Mouse (Mus musculus) forebrain, embryonic 11.5 days (tissue): ENCODE measurements around the gene Rasgrp4. TPM values are rescaled to one million over a fixed set of nuclear protein-coding genes. Genes with fewer than 3 reads are reported as not detected.

ENCODE experiments used
- ATAC-seq: fragments of 200-750 bp; cut with Nextera tagmentation; replicated peaks from 2 replicates; pipeline ENCODE4 v1.8.0; 2017; ENCODE audit warnings: moderate TSS enrichment; ENCODE audit not compliant: low FRiP score
- DNase-seq: peaks from one replicate; pipeline ENCODE4 v3.0.0-alpha.2; 2017; ENCODE audit warnings: low spot score
- H3K27ac ChIP-seq: fragments of 300-500 bp; sonication (generic); 2 replicates; pipeline ENCODE4 v1.5.1; 2014; ENCODE audit warnings: low read depth, low read length
- H3K27me3 ChIP-seq: fragments of 300-500 bp; sonication (generic); 2 replicates; pipeline ENCODE4 v1.6.1; 2014; ENCODE audit warnings: mild to moderate bottlenecking, low read length, mixed read lengths; ENCODE audit not compliant: control insufficient read depth, insufficient read depth
- H3K36me3 ChIP-seq: fragments of 300-500 bp; sonication (generic); 2 replicates; pipeline ENCODE4 v1.6.1; 2014; ENCODE audit warnings: mild to moderate bottlenecking, low read length, moderate library complexity, mixed read lengths; ENCODE audit not compliant: control insufficient read depth, insufficient read depth
- H3K4me1 ChIP-seq: fragments of 300-500 bp; sonication (generic); replicated peaks from 2 replicates; pipeline ENCODE4 v1.6.1; 2014; ENCODE audit warnings: low read length, mixed read lengths; ENCODE audit not compliant: control insufficient read depth, insufficient read depth
- H3K4me2 ChIP-seq: fragments of 300-500 bp; sonication (generic); 2 replicates; pipeline ENCODE4 v1.6.1; 2014; ENCODE audit warnings: low read depth, mild to moderate bottlenecking, low read length, moderate library complexity, mixed read lengths; ENCODE audit not compliant: severe bottlenecking
- H3K4me3 ChIP-seq: fragments of 300-500 bp; sonication (generic); 2 replicates; pipeline ENCODE4 v1.5.1; 2014; ENCODE audit warnings: low read depth, low read length
- H3K9ac ChIP-seq: fragments of 300-500 bp; sonication (generic); 2 replicates; pipeline ENCODE4 v1.6.1; 2014; ENCODE audit warnings: low read length
- H3K9me3 ChIP-seq: fragments of 300-500 bp; sonication (generic); 2 replicates; pipeline ENCODE4 v1.6.1; 2016; ENCODE audit warnings: low read length, mixed read lengths; ENCODE audit not compliant: control insufficient read depth
- WGBS: fragments of 180-500 bp; shearing (Covaris S2); extraction: QIAGEN DNeasy Blood & Tissue Kit; methylation state at CpG from one replicate; pipeline ENCODE4 v1.1.7; 2014; 5-methylcytosine and 5-hydroxymethylcytosine counted together
- polyA plus RNA-seq: library from polyadenylated mRNA; unstranded; fragments of >200 nt; fragmentation: Nextera tagmentation; extraction: Ambion mirVana; gene quantifications from 2 replicates; pipeline ENCODE4 v1.2.1, GENCODE M21; 2014

Rasgrp4 gene
- polyA plus RNA-seq, 1 experiment from 2014 or later, result 0.67 TPM

DNA sequence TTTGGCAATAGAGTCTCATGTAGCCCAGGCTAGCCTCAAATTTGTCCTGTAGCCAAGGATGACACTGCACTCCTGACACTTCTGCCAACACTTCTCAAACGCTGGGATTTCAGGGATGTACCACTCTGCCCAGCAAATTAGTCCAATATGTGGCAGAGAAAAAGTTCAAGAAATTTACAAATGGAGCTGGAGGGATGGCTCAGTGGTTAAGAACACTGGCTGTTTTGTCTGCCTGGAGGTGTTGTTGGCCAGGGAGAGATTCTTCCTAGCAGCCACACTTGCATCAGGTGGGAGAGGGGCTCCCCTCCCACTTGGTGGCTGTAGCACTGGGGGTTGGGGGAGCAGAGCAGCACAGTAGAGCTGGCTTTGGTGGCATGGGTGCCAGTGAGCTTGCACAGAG is 15.1 kb upstream of the Rasgrp4 start:
- no peaks in the 10 kb centered on the region for H3K36me3 ChIP-seq
- DNase-seq, result no peak

DNA sequence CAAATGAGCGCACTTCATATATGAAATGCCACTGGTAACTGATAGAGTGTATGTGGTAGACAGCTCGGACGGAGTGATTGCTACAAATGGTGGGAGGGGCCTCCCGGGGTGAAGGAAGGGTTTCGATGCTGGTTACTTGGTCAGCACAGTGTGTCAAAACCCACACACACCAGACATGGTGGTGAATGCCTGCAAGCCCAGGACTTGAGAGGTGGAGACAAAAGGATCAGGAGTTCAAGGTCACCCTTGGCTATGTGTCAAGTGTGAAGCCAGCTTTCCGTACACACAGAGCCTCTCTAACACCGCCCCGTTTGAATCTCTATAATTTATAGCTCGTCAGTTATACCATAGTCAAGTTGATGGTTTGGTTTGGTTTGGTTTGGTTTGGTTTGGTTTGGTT is 11.8 kb upstream of the Rasgrp4 start:
- no peak overlapping the region for H3K4me3 ChIP-seq
- H3K36me3 ChIP-seq, result no peaks in the 10 kb centered on the region
- ATAC-seq (no peak), DNase-seq (no peak)
- H3K9ac ChIP-seq, result no peak overlapping the region
- 90% methylated on average over 9 of the region's 9 CpGs for WGBS
- no peaks in the 10 kb centered on the region for H3K9me3 ChIP-seq
- H3K4me1 ChIP-seq, result peaks cover 7% of the 10 kb centered on the region; the same call in 1 of the 2 replicates
- H3K27me3 ChIP-seq, result no peaks in the 10 kb centered on the region; the same call in 1 of the 2 replicates
- H3K4me2 ChIP-seq, result no peak overlapping the region
- no peak overlapping the region for H3K27ac ChIP-seq

More for the DNA sequence above, 15.1 kb upstream of the Rasgrp4 start:
- no peak for ATAC-seq
- H3K9me3 ChIP-seq, result no peaks in the 10 kb centered on the region
- peaks cover 4% of the 10 kb centered on the region; the same call in 1 of the 2 replicates for H3K4me1 ChIP-seq
- H3K27me3 ChIP-seq, result no peaks in the 10 kb centered on the region; the same call in 1 of the 2 replicates
- no peak overlapping the region for H3K4me3 ChIP-seq
- no peak overlapping the region for H3K9ac ChIP-seq
- WGBS, result 65% methylated on average over 1 of the region's 1 CpGs
- H3K27ac ChIP-seq, result no peak overlapping the region
- H3K4me2 ChIP-seq, result no peak overlapping the region

DNA sequence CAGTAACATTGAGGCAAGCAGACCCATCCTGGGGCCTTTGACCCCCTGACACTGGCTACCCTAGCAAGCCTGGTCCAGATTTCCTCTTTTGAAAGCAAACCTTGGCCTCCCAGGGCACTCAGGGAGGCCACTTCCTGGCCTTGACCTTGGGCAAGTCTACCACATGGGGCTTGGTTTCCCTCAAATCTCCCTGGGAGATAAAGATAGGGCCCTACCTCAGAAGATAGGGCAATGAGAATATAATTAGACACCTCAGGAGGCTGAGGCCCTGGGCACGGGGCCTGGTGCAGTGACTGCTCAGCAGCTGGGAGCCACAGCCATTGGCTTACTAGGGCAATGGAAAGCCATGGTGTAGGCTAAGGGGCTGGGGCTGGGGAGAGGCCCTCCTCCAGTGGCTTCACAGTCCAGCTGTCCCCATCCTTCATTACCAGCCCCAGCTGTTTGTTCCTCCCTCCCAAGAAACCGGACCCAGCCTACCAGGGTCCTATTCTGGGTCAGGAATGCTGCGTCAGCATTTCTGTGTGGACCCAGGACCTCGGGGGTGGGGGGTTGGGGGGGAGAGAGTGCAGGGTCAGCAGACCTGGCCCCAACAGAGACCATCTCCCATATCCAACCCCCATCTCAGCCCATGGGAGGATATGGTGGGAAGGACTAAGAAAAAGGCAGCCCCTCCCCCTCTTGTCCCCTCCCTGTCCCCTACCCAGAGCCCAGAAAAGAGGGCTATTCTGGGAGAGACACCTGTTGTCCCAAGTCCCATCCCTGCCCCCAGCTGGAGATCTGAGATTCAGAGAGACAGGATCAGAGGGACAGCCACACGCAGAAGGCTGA is 10.9 kb upstream of the Rasgrp4 start:
- WGBS, result 56% methylated on average over 5 of the region's 5 CpGs
- no peaks in the 10 kb centered on the region for H3K9me3 ChIP-seq
- DNase-seq (no peak), ATAC-seq (no peak)
- no peak overlapping the region for H3K4me2 ChIP-seq
- H3K27me3 ChIP-seq, result no peaks in the 10 kb centered on the region; the same call in 1 of the 2 replicates
- H3K36me3 ChIP-seq, result no peaks in the 10 kb centered on the region
- H3K4me1 ChIP-seq, result peaks cover 6% of the 10 kb centered on the region; the same call in 1 of the 2 replicates
- H3K27ac ChIP-seq, result no peak overlapping the region
- no peak overlapping the region for H3K4me3 ChIP-seq
- H3K9ac ChIP-seq, result no peak overlapping the region

DNA sequence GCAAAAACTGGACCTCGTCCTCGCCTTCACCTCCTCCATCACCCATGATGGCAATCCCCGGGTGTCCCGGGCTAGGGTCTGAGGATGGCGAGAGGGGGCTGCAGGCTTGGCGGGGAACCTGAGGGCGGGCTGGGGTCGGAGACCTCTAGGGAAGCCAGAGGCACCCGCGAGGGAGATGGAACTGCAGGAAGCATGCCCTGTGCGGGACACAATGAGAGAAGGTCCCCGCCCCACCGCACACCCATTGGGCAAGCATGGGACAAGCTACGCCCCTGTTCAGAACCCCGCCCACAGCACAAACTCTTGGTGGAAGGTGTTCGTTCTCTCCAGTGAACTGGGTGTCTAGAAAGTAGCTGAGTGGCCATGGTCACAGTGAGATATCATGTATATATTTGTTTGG is 9.7 kb upstream of the Rasgrp4 start, which contains the start of gene Ryr1:
Gene Ryr1, minus strand, starts transcription at position 210 of the 400 bp plus-strand sequence.
- Histone ChIP-seq H3K27ac (no peak within 1 kb of the TSS), H3K9me3 (no peaks in the 10 kb centered on the region), H3K4me3 (peak within 1 kb of the TSS; percentile 33), H3K36me3 (no peaks in the 10 kb centered on the region), H3K4me1 (peaks cover 6% of the 10 kb centered on the region; the same call in 1 of the 2 replicates), H3K4me2 (peak within 1 kb of the TSS; percentile 87), H3K9ac (peak within 1 kb of the TSS; percentile 64), H3K27me3 (no peaks in the 10 kb centered on the region)
- 1% methylated on average over 16 of the region's 16 CpGs for WGBS
- peak; percentile 86 for DNase-seq
- peak; percentile 84 for ATAC-seq

DNA sequence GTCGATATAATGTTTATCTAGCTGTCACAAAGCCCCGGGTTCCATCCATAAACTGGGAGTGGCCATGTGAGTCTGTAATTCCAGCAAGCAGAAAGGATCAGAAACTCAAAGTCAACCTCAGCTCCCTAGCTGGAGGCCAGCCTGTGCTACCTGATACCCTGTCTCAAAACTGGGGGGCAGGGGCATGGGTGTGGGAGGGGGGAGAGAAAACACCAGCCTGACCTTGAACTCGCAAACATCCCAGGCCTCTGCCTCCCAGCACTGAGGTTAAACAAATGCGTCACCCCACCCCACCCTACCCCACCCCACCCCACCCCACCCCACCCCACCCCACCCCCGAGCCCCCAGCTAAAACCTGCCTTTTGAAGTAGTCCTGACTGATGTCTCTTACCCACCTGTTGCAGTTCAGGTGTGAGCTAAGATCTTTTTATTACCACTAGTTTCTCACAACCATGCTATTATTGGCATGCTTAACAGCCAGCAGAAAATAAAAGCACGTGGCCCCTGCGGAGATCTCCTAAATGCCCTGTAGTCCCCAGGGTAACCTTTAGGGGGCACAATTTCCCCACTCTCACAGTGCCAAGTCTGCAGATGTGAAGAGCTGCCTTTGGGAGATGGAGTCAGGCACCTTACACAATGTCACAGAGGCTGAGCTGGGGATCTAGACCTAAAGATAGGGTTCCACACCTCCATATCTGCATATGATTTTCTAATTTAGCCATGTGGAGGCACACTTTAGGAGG is 8.3 kb upstream of the Rasgrp4 start:
- Histone ChIP-seq H3K9me3 (no peaks in the 10 kb centered on the region), H3K4me1 (peaks cover 6% of the 10 kb centered on the region; the same call in 1 of the 2 replicates), H3K4me2 (no peak overlapping the region), H3K27me3 (no peaks in the 10 kb centered on the region), H3K27ac (no peak overlapping the region), H3K36me3 (no peaks in the 10 kb centered on the region), H3K9ac (no peak overlapping the region), H3K4me3 (no peak overlapping the region)
- no peak for ATAC-seq
- peak; percentile 78 for DNase-seq
- 31% methylated on average over 7 of the region's 7 CpGs for WGBS

DNA sequence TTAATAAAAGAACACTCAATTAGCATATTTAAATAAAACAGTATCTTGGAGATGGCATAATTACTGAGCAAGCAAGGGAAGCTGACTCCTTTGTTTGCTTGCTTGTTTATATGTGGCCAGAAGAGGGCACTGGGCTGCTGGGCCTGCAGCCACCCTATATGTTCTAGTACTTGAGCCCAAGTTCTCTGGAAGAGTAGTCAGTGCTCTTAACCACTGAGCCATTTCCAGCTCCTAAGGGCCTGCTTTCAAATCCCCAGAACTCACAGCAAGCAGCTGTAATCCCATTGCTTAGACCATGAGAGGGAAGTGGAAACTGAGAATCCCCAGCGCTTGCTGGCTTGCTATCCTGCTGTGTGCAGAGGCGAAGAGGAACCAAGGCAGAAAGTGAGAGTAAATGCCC is 5.9 kb upstream of the Rasgrp4 start:
- no peaks in the 10 kb centered on the region for H3K36me3 ChIP-seq
- 58% methylated on average over 2 of the region's 2 CpGs for WGBS
- H3K27me3 ChIP-seq, result no peaks in the 10 kb centered on the region
- peaks cover 6% of the 10 kb centered on the region; the same call in 1 of the 2 replicates for H3K4me1 ChIP-seq
- no peak overlapping the region for H3K4me3 ChIP-seq
- H3K9me3 ChIP-seq, result no peaks in the 10 kb centered on the region
- ATAC-seq (no peak), DNase-seq (no peak)
- no peak overlapping the region for H3K9ac ChIP-seq
- no peak overlapping the region for H3K27ac ChIP-seq
- H3K4me2 ChIP-seq, result no peak overlapping the region

DNA sequence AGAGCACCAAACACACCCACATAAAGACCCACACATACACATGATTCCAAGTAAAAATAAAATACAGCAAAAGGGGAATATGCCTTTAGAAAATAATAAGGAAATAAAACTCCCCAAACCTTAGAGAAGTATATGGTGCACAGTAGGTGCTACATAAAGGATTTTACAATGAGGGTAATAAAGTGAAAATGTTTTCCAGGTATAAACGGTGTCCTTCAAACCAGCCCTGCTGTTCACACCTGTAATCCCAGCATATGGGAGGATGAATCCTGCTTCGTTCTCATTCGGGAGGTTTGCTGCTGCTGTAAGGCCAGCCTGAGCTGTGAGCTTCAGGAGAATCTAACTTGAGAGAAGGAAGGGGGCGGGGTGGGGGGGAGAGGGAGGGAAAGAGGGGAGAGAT is 421 bp upstream of the Rasgrp4 start:
- no peak for DNase-seq
- ATAC-seq, result no peak
- no peaks in the 10 kb centered on the region for H3K4me1 ChIP-seq
- 6% methylated on average over 4 of the region's 4 CpGs for WGBS
- no peak overlapping the region for H3K27ac ChIP-seq
- H3K27me3 ChIP-seq, result peaks cover 2% of the 10 kb centered on the region
- H3K4me2 ChIP-seq, result peak overlapping the region; percentile 55
- H3K9me3 ChIP-seq, result no peaks in the 10 kb centered on the region
- peak overlapping the region; percentile 20; the same call in 1 of the 2 replicates for H3K4me3 ChIP-seq
- no peaks in the 10 kb centered on the region for H3K36me3 ChIP-seq
- no peak overlapping the region; the same call in 1 of the 2 replicates for H3K9ac ChIP-seq

DNA sequence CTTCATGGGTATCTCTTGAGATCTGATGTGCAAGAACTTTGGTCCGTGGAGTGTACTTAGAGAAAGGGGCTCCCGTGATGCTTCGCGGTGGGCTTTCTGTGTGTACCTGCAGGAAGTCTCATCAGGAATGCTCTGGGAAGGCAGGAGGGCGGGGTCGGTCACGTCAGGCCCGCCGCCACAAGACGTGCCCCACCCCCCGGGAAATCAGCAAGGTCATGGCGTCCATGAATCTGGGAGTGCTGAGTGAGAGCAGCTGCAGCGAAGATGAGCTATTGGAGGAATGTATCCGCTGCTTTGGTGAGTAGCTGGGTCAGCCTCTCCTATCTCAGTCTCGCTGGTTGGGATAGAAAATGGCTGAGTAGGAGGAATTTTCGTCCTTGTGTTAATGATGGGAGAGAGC is 2.8 kb downstream of the Rasgrp4 start:
- DNase-seq (no peak), ATAC-seq (no peak)
- H3K27me3 ChIP-seq, result peaks cover 2% of the 10 kb centered on the region
- H3K4me1 ChIP-seq, result no peaks in the 10 kb centered on the region
- H3K27ac ChIP-seq, result no peak overlapping the region
- no peak overlapping the region for H3K4me2 ChIP-seq
- H3K9me3 ChIP-seq, result no peaks in the 10 kb centered on the region
- no peak overlapping the region for H3K9ac ChIP-seq
- 42% methylated on average over 16 of the region's 16 CpGs for whole genome bisulfite sequencing
- no peaks in the 10 kb centered on the region for H3K36me3 ChIP-seq
- no peak overlapping the region for H3K4me3 ChIP-seq
